In the genomic region with DNA sequence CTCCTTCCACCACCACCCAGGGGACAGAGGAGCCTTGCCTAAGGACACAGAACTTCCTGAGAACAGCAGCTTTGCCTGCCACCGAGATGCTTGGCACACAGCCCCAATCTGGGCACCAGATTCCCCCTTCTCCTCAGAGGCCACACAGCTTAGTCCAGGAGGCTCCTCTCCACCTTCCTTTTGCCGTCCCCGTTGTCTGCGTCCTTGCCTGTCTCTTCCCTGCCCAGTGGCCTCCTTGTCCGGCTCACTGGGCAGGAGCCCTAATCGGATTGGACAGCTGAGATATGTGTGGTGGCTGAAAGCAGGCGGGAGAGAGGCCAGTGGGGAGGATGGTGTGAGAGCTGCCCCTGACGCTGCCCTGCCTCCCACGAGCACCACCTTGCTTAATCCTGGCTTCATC, we compare ENCODE assay signal across 8 mouse cellular contexts. TPM values are rescaled to one million over a fixed set of nuclear protein-coding genes. Genes with fewer than 3 reads are reported as not detected.
DNase-seq lines count a peak whose midpoint lies in the region; ATAC-seq lines count a peak whose summit lies in the region.

No protein-coding gene starts in this region.

- 0 out of 2 replicates have a peak overlapping the region, but pooled peaks have one; percentile 22 for H3K9ac ChIP-seq in kidney, embryonic 15.5 days
- peak overlapping the region; percentile 92 for H3K9ac ChIP-seq in heart, embryonic 16.5 days (ENCODE audit: low read length)

- no peak for ATAC-seq in kidney, embryonic 15.5 days (replicated peaks; ENCODE audit: low FRiP score)
- ATAC-seq in heart, embryonic 16.5 days (replicated peaks; ENCODE audit: extremely low read depth, insufficient read depth, low FRiP score), result no peak; the same call in 1 of the 2 replicates

- peak overlapping the region; percentile 78 for H3K27ac ChIP-seq in kidney, embryonic 15.5 days
- peak overlapping the region; percentile 98 for H3K27ac ChIP-seq in heart, embryonic 16.5 days (ENCODE audit: low read length)

- H3K4me1 ChIP-seq in kidney, embryonic 15.5 days, result peaks cover 98% of the 10 kb centered on the region
- H3K4me1 ChIP-seq in heart, embryonic 16.5 days (ENCODE audit: control insufficient read depth, insufficient read depth, low read length), result peaks cover 83% of the 10 kb centered on the region

- no peak for DNase-seq in kidney, adult 11 months
- peak; percentile 79 to 80 for DNase-seq in cerebellum, adult 18-20 months
- DNase-seq in lung, postnatal 4 days, result peak; percentile 29 to 54
- DNase-seq in spleen, postnatal 4 days (ENCODE audit: low spot score in 2 of 2), result no peak
- DNase-seq in yolk sac, embryonic 10.5 days (ENCODE audit: low spot score), result no peak
- DNase-seq in urinary bladder, postnatal 36 days (ENCODE audit: low spot score in 2 of 2), result no peak

- no peaks in the 10 kb centered on the region for H3K9me3 ChIP-seq in kidney, embryonic 15.5 days (replicated peaks)
- no peaks in the 10 kb centered on the region for H3K9me3 ChIP-seq in heart, embryonic 16.5 days (replicated peaks; ENCODE audit: control insufficient read depth, low read length)

- under 1% methylated on average over 9 of the region's 9 CpGs for WGBS in kidney, embryonic 15.5 days
- 16% methylated on average over 9 of the region's 9 CpGs for WGBS in heart, embryonic 16.5 days

- no peaks in the 10 kb centered on the region for H3K27me3 ChIP-seq in kidney, embryonic 15.5 days
- H3K27me3 ChIP-seq in heart, embryonic 16.5 days (ENCODE audit: control insufficient read depth, insufficient read depth, low read length), result no peaks in the 10 kb centered on the region

- H3K36me3 ChIP-seq in kidney, embryonic 15.5 days, result no peaks in the 10 kb centered on the region
- H3K36me3 ChIP-seq in heart, embryonic 16.5 days (ENCODE audit: control insufficient read depth, insufficient read depth), result no peaks in the 10 kb centered on the region

- H3K4me3 ChIP-seq in kidney, embryonic 15.5 days (replicated peaks), result peak overlapping the region; percentile 2; the same call in 1 of the 2 replicates
- peak overlapping the region; percentile 81 for H3K4me3 ChIP-seq in heart, embryonic 16.5 days (ENCODE audit: low read length)

- peak overlapping the region; percentile 87 for H3K4me2 ChIP-seq in kidney, embryonic 15.5 days
- peak overlapping the region; percentile 68 for H3K4me2 ChIP-seq in heart, embryonic 16.5 days (ENCODE audit: low read depth, low read length)

RNA-seq across cellular contexts. Expression of gene Rara, which starts 1.9 kb away (rescaled TPM):
- 29.3 and 32.1 TPM in 2 replicates for polyA plus RNA-seq in kidney, embryonic 15.5 days (2015; fragmentation: Nextera tagmentation; extraction: Ambion mirVana)
- polyA plus RNA-seq in heart, embryonic 16.5 days (2015; fragmentation: Nextera tagmentation; extraction: Ambion mirVana), result 28.2 and 28.6 TPM in 2 replicates

RNA-seq across cellular contexts. Expression of gene Cdc6, which starts 21.9 kb away (rescaled TPM):
- 36.3 and 39.1 TPM in 2 replicates for polyA plus RNA-seq in kidney, embryonic 15.5 days (2015; fragmentation: Nextera tagmentation; extraction: Ambion mirVana)
- polyA plus RNA-seq in heart, embryonic 16.5 days (2015; fragmentation: Nextera tagmentation; extraction: Ambion mirVana), result 18.6 and 23.0 TPM in 2 replicates

RNA-seq across cellular contexts. Expression of gene Gjd3, which starts 53.3 kb away (rescaled TPM):
- 0.48 and 0.51 TPM in 2 replicates for polyA plus RNA-seq in kidney, embryonic 15.5 days (2015; fragmentation: Nextera tagmentation; extraction: Ambion mirVana)
- 4.1 and 4.5 TPM in 2 replicates for polyA plus RNA-seq in heart, embryonic 16.5 days (2015; fragmentation: Nextera tagmentation; extraction: Ambion mirVana)

Comparison
In these comparisons a context has a peak if more than half of its experiments do, and no peak if none do; other contexts are left out.
1. DNase-seq: peak in cerebellum, adult 18-20 months (2 of 2) and lung, postnatal 4 days (2 of 2); none in kidney, adult 11 months (single experiment), spleen, postnatal 4 days (0 of 2), yolk sac, embryonic 10.5 days (single experiment) and urinary bladder, postnatal 36 days (0 of 2).